Mouse (Mus musculus): ENCODE measurements around the gene Kif20b.

The Kif20b gene

DNA sequence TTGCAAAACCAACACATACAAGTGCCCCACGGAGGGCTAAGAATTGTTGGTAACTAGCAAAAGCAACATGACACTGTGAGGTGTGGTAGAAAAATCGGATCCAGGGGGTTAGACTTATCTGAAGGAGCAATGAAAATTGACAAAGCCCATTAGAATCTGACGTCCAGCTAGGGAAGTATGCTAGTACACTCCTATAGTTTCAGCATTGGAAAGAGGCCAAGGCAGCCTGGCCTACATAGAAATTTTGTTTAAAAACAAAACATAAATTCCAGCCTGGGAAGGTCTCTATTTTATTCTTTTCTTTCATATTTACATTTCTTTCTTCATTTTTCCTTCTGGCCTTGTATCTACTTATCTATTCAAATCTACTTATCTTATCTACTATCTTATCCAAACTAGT is 1.6 kb upstream of the Kif20b start:
- no peak for DNase-seq

DNA sequence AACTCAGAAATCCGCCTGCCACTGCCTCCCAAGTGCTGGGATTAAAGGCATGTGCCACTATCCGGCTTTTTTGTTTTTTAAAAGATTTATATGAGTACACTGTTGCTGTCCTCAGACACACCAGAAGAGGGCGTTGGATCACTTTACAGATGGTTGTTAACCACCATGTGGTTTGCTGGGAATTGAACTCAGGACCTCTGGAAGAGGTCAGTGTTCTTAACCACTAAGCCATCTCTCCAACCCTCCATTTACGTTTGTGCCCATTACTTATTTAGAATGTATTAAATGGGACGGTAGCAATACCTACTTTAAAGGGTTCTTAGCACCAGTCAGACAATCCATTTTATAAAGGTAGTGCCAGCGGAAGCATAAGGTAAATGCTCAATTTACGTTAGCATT is 909 bp upstream of the Kif20b start:
- DNase-seq: peak; percentile 14 to 32

DNA sequence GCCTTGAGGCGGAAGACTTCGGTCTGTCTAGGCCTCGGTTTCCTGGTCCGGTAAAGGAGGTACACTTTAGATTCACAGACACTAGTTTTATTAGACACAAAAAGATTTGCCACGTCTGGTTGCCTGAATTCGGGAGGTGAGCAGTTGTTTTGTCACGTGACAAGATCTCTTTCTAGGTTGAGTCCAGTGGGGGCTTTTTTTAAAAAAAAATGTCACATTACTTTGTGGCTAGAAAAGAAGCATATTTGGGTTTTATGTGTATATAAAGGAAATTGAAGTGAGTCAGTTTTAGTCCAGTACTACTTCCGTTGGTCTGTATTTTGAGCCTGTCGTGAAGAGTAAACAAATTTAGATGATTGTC is 422 bp downstream of the Kif20b start:
- DNase-seq: no peak

GRCm38 (mm10) chr19:34947206-34947605 is 25.0 kb downstream of the Kif20b start:
- DNase-seq: no peak

DNA sequence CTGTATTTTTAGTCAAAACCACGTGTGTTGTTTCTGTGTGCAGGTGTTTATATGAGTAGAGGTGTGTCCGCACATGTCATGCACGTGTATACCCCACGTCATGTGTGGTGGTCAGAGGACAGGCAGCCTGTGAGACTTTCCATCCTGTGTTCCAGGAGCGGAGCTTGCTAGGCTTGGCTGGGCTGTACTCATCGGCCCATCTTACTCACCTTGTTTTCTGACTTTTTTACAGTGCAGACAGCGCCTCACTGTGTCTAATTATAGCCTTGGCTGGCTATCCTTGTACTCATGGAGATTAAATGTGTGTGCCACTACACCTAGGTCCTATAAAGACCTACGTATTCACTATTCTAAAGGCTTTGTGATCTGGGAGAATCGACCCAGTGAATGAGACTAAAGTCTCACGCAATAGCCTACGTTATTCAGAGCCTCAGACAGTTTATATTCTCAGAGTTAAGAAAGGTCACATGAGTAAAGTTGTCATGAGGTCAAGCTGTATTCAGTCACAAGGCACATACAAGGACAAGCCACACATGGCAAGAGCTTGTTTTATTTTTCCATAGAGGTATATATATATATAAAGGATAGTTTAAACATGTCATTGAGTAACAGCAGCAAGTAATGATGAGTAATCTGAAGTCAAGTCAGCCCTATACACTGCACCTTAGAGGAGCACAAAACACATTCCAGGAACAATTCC is 31.8 kb downstream of the Kif20b start:
- peak; percentile 2 for DNase-seq

- no peak for DNase-seq
Observed at GRCm38 (mm10) chr19:34959369-34959768, 37.2 kb downstream of the Kif20b start.

DNA sequence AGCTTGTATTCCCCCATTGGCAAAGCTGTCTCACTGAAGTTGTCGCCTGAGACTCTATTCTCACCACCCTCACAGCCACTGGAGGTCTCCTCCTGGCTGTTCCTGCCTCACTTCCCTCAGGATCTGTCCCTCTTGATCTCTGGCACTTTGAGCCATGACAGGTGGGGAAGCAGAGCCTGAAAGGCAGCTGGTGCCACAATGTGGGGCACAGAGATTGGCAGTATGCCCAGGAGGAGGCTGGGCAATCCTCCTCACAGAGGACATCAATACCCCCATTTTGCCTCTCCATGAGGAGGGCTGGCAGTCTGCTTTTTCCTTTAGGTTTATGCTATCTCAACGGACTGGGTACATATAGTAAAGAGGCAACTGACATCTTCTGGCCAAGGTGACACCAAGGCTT is 62.6 kb downstream of the Kif20b start:
- DNase-seq: peak; percentile 77 to 79

GRCm38 (mm10) chr19:34990443-34990842 is 68.3 kb downstream of the Kif20b start:
- DNase-seq: peak; percentile 20 to 51

DNA sequence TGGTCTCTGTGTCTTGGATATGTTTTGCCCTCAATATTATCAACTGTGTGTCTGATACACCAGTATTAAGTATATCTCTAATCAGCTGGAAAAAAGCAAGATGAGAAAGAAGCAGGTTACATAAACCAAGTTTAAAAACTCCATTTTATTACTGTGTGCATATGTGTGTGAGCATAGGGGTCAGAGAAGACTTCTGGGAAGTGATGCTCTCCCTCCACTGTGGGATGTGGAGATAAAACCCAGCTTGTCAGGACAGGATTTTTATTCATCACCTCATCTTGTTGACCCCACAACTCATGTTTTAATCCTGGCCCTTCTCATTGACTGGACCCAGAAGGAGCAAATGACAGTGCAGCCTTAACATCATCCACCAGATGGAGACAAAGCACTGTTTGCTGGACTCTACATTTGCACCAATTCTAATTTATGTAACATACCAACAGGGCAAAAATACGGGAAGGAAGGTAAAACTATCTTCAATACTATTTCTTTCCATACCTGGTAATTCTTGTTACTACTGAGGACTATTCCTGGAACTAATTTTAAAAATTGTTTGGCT is 70.9 kb downstream of the Kif20b start:
- DNase-seq: peak; percentile 81 to 84

DNA sequence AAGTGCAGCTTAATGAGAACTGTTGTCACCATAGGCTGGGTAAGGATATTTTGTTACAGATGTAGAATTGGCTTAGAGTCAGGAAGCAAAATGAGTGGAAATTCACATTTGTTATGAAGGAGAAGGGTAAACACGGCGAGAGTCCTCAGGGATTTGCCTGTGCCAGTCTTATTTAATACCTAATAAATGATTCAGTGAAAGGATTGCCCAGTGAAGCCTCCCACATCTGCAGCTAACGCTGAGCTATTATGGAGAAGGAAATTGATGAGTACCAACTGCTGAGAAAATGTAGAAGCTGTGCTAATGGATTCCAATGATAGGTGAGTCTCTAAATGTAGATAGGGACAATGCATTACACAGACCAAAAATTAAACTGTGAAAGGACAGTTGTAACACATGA is 92.9 kb downstream of the Kif20b start:
- DNase-seq: no peak

GRCm38 (mm10) chr19:35017474-35018208 is 95.5 kb downstream of the Kif20b start:
- DNase-seq: no peak

DNA sequence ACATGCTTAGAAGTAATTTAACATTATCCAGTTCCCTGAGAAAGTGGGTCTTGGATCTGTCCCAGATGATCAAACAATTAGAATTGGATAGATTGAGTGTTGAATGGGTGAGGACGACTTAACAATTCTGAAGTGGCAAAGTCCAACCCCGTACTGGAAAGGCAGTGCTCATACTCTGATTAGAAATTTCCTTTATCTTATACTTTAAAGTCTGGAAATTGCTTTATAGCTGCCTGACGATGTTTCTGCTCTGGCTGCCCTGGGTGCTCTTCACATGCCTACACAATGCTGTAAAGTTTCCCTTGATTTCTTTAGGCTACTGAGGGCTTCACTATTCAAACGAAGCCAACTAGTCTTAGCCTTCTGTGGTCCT is 96.0 kb downstream of the Kif20b start:
- no peak for DNase-seq
